Mouse (Mus musculus): ENCODE measurements around the gene Gbp7. TPM values are rescaled to one million over a fixed set of nuclear protein-coding genes. Genes with fewer than 3 reads are reported as not detected.
"Not testable (repeated sequence)": the region's sequence is repeated elsewhere in the genome, so short reads cannot be mapped to it uniquely, and the experiment has no call there.

Gene Gbp7
- polyA plus RNA-seq, 1 experiment from 2014 or later: 2.9 TPM

DNA sequence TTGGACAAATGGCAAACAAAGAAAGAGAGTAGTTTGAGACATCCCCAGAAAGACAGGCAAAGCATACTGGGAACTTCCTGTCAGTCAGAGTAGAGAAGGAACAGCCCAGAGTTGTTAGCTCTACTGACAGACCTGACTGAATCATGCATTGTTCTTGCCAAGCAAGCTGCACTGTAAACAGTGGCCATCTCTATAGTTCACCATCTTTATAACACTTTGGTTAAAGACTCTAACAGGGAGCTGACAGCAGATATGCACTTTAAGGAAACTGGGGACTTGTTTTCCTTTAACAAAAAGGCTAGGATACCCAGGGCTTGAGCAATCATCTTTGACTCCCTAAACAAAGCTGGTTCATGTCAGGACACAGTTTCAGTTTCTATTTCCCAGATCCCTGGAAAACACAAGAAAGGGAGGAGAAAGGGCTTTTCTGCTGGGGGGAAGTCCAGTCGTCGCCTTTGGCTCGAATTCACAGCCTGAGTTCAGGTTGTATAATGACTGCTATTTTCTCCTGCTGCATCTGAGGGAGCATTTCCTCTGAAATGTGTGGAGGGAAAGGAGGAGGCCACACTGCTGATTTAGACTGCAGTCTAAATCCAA lies 29.6 kb downstream of the Gbp7 start, which contains the start of gene Gbp3:
TSS of gene Gbp3 (plus strand) at position 395 of the 597 bp plus-strand sequence.
- H3K27ac ChIP-seq (ENCODE audit: low read depth, low read length): no peak within 1 kb of the TSS; the same call in 1 of the 2 replicates
- ATAC-seq: no peak
- peak within 1 kb of the TSS; percentile 30 for H3K4me3 ChIP-seq (ENCODE audit: low read length)
- peak within 1 kb of the TSS; percentile 49 for H3K4me2 ChIP-seq (ENCODE audit: low read length)
- 44% methylated on average over 3 of the region's 3 CpGs for WGBS
- H3K9me3 ChIP-seq (ENCODE audit: control insufficient read depth, low read length): no peaks in the 10 kb centered on the region
- no peak within 1 kb of the TSS; the same call in 1 of the 2 replicates for H3K9ac ChIP-seq (ENCODE audit: low read depth, low read length)
- no peaks in the 10 kb centered on the region for H3K36me3 ChIP-seq (ENCODE audit: control insufficient read depth, insufficient read depth, low read length)
- no peaks in the 10 kb centered on the region for H3K27me3 ChIP-seq (replicated peaks; ENCODE audit: control insufficient read depth, insufficient read depth, low read length)
- H3K4me1 ChIP-seq (ENCODE audit: control insufficient read depth, insufficient read depth, low read depth, low read length): no peaks in the 10 kb centered on the region; the same call in 1 of the 2 replicates

DNA sequence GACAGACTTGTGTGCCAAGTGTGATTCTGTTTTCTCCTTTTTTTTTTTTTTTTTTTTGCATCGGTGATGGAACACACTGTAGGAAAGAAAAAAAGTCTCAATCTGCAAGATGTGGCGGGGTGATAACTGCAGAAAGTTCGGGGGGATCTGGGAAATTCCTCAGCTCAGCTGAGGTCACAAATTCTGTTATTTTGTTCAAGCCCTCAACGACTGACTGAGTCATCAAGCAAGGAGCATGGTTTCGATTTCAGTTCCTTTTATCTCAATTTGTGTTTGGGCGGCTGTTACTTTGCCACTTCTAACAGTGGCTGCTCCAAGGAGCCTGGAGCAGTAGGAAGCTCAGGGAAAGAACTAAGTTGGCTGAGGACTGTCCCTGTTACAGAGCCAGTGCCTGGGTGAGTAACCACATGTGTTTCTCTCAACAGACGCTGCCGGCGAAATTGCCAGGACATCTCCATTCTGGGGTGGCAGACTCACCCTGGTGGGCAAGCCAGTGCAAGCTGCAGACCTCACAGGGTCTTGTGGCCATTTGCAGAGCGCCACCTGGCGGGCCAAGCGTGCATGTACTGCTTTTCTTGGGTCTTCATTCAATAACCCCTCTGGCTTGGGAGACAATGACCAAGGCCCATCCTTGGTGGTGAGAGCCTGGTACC lies 30.3 kb downstream of the Gbp7 start:
- peak overlapping the region; percentile 30 for H3K4me3 ChIP-seq (ENCODE audit: low read length)
- H3K9ac ChIP-seq (ENCODE audit: low read depth, low read length): no peak overlapping the region; the same call in 1 of the 2 replicates
- H3K27ac ChIP-seq (ENCODE audit: low read depth, low read length): no peak overlapping the region; the same call in 1 of the 2 replicates
- ATAC-seq: peak; percentile 86
- H3K4me1 ChIP-seq (ENCODE audit: control insufficient read depth, insufficient read depth, low read depth, low read length): no peaks in the 10 kb centered on the region; the same call in 1 of the 2 replicates
- peak overlapping the region; percentile 49 for H3K4me2 ChIP-seq (ENCODE audit: low read length)
- 20% methylated on average over 12 of the region's 12 CpGs for WGBS
- no peaks in the 10 kb centered on the region for H3K9me3 ChIP-seq (ENCODE audit: control insufficient read depth, low read length)
- no peaks in the 10 kb centered on the region for H3K36me3 ChIP-seq (ENCODE audit: control insufficient read depth, insufficient read depth, low read length)
- no peaks in the 10 kb centered on the region for H3K27me3 ChIP-seq (replicated peaks; ENCODE audit: control insufficient read depth, insufficient read depth, low read length)

DNA sequence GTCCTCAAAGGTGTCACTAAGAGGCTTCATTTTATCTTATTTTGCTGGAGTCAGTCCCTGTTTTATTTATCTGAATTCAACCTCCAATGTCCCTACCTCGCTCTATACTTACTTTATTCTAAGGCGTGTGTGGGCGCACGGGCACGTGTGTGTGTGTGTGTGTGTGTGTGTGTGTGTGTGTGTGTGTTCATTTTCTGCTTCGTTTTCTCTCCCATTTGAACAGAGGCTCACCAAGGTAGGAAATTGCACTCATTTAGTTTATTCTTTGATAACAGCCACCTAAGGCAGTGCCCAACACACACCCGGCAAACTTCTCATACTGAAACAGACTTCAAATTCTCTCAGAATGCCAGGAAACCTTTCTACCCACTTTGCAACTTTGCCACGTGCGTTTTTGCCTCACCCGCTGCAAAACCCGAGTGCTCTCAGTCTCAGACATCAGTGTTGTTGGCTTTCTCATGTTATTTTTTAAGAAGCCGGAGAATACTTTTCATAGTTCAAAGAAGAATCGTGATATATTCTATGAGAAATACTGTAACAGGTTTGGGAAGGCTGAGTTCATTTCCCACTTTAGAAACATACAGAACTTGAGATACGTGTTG lies 31.0 kb downstream of the Gbp7 start:
- 87% methylated on average over 14 of the region's 14 CpGs for WGBS

DNA sequence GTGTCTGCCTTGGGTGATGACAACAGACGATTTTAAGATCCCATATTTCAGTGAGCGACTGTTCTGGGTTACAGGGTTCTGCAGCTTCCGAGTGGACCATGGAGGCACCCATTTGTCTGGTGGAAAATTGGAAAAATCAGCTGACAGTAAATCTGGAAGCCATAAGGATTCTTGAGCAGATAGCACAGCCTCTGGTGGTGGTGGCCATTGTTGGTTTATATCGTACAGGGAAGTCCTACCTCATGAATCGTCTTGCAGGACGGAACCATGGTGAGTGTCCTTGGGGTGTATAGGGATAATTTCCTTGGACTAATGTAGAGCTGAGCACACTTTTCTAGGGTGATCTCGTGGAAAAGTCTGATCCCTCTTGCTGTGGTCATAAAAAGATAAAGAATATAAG lies 31.5 kb downstream of the Gbp7 start:
- WGBS: 83% methylated on average over 7 of the region's 7 CpGs
- Histone ChIP-seq H3K27me3 (replicated peaks; ENCODE audit: control insufficient read depth, insufficient read depth, low read length) (no peaks in the 10 kb centered on the region), H3K9ac (ENCODE audit: low read depth, low read length) (no peak overlapping the region), H3K4me1 (ENCODE audit: control insufficient read depth, insufficient read depth, low read depth, low read length) (no peaks in the 10 kb centered on the region; the same call in 1 of the 2 replicates), H3K9me3 (ENCODE audit: control insufficient read depth, low read length) (no peaks in the 10 kb centered on the region), H3K27ac (ENCODE audit: low read depth, low read length) (no peak overlapping the region), H3K4me2 (ENCODE audit: low read length) (no peak overlapping the region), H3K36me3 (ENCODE audit: control insufficient read depth, insufficient read depth, low read length) (no peaks in the 10 kb centered on the region), H3K4me3 (ENCODE audit: low read length) (no peak overlapping the region)
- ATAC-seq: no peak

More for the DNA sequence above, 31.0 kb downstream of the Gbp7 start:
- no peak overlapping the region for H3K4me2 ChIP-seq (ENCODE audit: low read length)
- no peak for ATAC-seq
- no peaks in the 10 kb centered on the region for H3K36me3 ChIP-seq (ENCODE audit: control insufficient read depth, insufficient read depth, low read length)
- no peaks in the 10 kb centered on the region for H3K9me3 ChIP-seq (ENCODE audit: control insufficient read depth, low read length)
- H3K9ac ChIP-seq (ENCODE audit: low read depth, low read length): no peak overlapping the region
- no peaks in the 10 kb centered on the region; the same call in 1 of the 2 replicates for H3K4me1 ChIP-seq (ENCODE audit: control insufficient read depth, insufficient read depth, low read depth, low read length)
- H3K4me3 ChIP-seq (ENCODE audit: low read length): no peak overlapping the region
- no peaks in the 10 kb centered on the region for H3K27me3 ChIP-seq (replicated peaks; ENCODE audit: control insufficient read depth, insufficient read depth, low read length)
- H3K27ac ChIP-seq (ENCODE audit: low read depth, low read length): no peak overlapping the region

DNA sequence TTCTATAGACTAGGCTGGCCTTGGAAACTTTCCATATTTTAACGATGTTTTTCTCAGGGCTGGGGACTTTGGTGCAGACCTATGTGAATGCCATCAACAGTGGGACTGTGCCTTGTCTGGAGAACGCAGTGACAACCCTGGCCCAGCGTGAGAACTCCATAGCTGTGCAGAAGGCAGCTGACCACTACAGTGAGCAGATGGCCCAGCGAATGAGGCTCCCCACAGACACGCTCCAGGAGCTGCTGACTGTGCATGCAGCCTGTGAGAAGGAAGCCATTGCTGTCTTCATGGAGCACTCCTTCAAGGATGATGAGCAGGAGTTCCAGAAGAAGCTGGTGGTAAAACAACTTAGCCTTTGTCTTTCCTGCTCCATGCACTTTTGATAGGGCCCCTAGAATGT lies 37.3 kb downstream of the Gbp7 start:
- H3K36me3 ChIP-seq (ENCODE audit: control insufficient read depth, insufficient read depth, low read length); H3K4me2 ChIP-seq (ENCODE audit: low read length); H3K27ac ChIP-seq (ENCODE audit: low read depth, low read length); H3K4me1 ChIP-seq (ENCODE audit: control insufficient read depth, insufficient read depth, low read depth, low read length); ATAC-seq; H3K9me3 ChIP-seq (ENCODE audit: control insufficient read depth, low read length); H3K27me3 ChIP-seq (replicated peaks; ENCODE audit: control insufficient read depth, insufficient read depth, low read length); H3K9ac ChIP-seq (ENCODE audit: low read depth, low read length); H3K4me3 ChIP-seq (ENCODE audit: low read length): not testable (repeated sequence)
- WGBS: 63% methylated on average over 5 of the region's 5 CpGs

DNA sequence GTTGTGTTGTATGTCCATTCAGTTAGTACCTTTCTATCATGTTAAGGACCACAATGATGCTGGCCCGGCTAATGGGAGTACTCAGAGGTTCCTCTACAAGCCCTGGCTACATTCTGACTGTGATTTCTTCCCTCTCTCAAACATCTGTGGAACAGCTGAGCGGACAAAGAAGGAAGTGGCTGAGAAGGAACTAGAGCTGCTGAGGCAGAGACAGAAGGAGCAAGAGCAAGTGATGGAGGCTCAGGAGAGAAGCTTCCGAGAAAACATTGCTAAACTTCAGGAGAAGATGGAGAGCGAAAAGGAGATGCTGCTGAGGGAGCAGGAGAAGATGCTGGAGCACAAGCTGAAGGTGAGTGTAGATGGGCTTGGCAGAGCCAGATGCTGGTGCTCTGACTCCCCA lies 40.6 kb downstream of the Gbp7 start:
- ATAC-seq: no peak
- no peak overlapping the region for H3K27ac ChIP-seq (ENCODE audit: low read depth, low read length)

DNA sequence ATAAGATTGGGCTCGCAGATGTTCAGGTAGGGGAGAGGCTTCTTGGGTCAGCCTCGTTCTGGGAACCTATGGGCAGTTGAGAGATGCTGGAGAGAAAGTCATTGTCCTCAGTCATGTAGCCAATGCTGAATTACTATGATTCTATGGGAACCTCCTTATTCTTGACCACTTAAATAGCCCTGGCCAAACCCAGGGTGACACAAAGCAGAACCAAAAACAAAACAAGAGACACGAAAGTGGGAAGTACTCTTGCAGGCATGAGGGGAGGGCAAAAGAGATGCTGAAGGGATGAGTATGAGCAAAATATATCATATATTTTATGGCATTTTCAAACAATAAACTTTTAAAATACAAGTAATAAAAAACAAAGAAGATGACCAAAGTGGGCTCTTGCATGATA lies 47.0 kb downstream of the Gbp7 start:
- Histone ChIP-seq H3K4me1 (ENCODE audit: control insufficient read depth, insufficient read depth, low read depth, low read length) (no peaks in the 10 kb centered on the region), H3K4me3 (ENCODE audit: low read length) (no peak overlapping the region), H3K27ac (ENCODE audit: low read depth, low read length) (no peak overlapping the region), H3K9ac (ENCODE audit: low read depth, low read length) (no peak overlapping the region), H3K9me3 (ENCODE audit: control insufficient read depth, low read length) (no peaks in the 10 kb centered on the region), H3K4me2 (ENCODE audit: low read length) (no peak overlapping the region), H3K36me3 (ENCODE audit: control insufficient read depth, insufficient read depth, low read length) (no peaks in the 10 kb centered on the region), H3K27me3 (replicated peaks; ENCODE audit: control insufficient read depth, insufficient read depth, low read length) (no peaks in the 10 kb centered on the region)
- 83% methylated on average over 3 of the region's 3 CpGs for WGBS
- no peak for ATAC-seq

More for the DNA sequence above, 40.6 kb downstream of the Gbp7 start:
- Histone ChIP-seq H3K9ac (ENCODE audit: low read depth, low read length) (no peak overlapping the region), H3K4me1 (ENCODE audit: control insufficient read depth, insufficient read depth, low read depth, low read length) (no peaks in the 10 kb centered on the region), H3K9me3 (ENCODE audit: control insufficient read depth, low read length) (no peaks in the 10 kb centered on the region), H3K27me3 (replicated peaks; ENCODE audit: control insufficient read depth, insufficient read depth, low read length) (no peaks in the 10 kb centered on the region), H3K4me3 (ENCODE audit: low read length) (no peak overlapping the region), H3K4me2 (ENCODE audit: low read length) (no peak overlapping the region), H3K36me3 (ENCODE audit: control insufficient read depth, insufficient read depth, low read length) (no peaks in the 10 kb centered on the region)
- 92% methylated on average over 4 of the region's 4 CpGs for WGBS

DNA sequence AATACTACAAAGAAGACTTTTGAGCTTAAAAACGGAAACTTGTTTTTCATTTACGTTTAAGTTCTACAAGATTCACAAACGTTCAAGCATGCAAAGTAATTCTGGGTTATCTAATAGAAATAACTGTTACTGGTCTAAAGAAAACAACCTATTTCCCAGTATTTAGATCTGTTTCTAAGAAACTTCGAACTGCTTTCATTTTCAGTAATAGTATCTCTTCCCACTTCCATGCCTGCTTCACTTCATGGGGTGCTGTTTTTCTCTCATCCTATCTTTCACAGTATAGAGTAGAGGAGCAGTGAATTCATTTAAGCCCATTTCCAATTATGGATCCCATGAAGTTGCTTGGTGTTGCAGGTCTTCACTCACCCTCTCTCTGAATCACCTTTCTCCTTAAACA lies 48.2 kb downstream of the Gbp7 start:
- Histone ChIP-seq H3K4me3 (ENCODE audit: low read length) (no peak overlapping the region), H3K27ac (ENCODE audit: low read depth, low read length) (no peak overlapping the region), H3K9ac (ENCODE audit: low read depth, low read length) (no peak overlapping the region), H3K27me3 (replicated peaks; ENCODE audit: control insufficient read depth, insufficient read depth, low read length) (no peaks in the 10 kb centered on the region), H3K4me1 (ENCODE audit: control insufficient read depth, insufficient read depth, low read depth, low read length) (no peaks in the 10 kb centered on the region), H3K9me3 (ENCODE audit: control insufficient read depth, low read length) (no peaks in the 10 kb centered on the region), H3K36me3 (ENCODE audit: control insufficient read depth, insufficient read depth, low read length) (no peaks in the 10 kb centered on the region), H3K4me2 (ENCODE audit: low read length) (no peak overlapping the region)
- no peak for ATAC-seq
- 91% methylated on average over 4 of the region's 4 CpGs for WGBS

DNA sequence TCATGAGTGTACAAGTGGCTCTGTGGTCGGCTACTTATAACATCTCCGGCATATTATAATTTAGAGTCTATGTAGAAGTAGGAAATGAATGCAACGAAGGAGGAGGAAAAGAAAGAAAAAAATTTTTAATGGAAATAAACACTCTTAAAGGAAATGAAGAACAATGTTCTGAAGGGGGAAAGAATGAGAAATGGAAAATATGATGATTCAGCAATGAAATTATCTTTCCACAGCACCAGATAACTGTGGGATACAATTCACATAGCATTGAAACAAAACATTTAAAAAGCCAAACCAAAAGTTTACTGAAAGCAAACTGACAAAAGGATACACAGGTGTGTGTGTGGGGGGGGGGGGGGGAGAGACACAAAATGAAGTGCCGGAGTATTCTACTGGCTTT lies 52.9 kb downstream of the Gbp7 start:
- Histone ChIP-seq H3K27ac (ENCODE audit: low read depth, low read length) (no peak overlapping the region), H3K27me3 (replicated peaks; ENCODE audit: control insufficient read depth, insufficient read depth, low read length) (no peaks in the 10 kb centered on the region), H3K4me1 (ENCODE audit: control insufficient read depth, insufficient read depth, low read depth, low read length) (no peaks in the 10 kb centered on the region), H3K4me2 (ENCODE audit: low read length) (no peak overlapping the region), H3K4me3 (ENCODE audit: low read length) (no peak overlapping the region), H3K9ac (ENCODE audit: low read depth, low read length) (no peak overlapping the region), H3K36me3 (ENCODE audit: control insufficient read depth, insufficient read depth, low read length) (no peaks in the 10 kb centered on the region), H3K9me3 (ENCODE audit: control insufficient read depth, low read length) (no peaks in the 10 kb centered on the region)
- ATAC-seq: no peak
- 91% methylated on average over 4 of the region's 4 CpGs for WGBS

Measured in hindbrain, embryonic 16.5 days (tissue).